Mouse (Mus musculus) ES-E14 (cell line): ENCODE results near the gene Mgll. TPM values are rescaled to one million over a fixed set of nuclear protein-coding genes. Genes with fewer than 3 reads are reported as not detected.

Experiments
- DNase-seq: peaks from one replicate; pipeline ENCODE4 v3.0.0-alpha.2; 2013; ENCODE audit warnings: low read depth, low spot score
- H3K27ac ChIP-seq: 2 replicates; pipeline ENCODE4 v1.5.1; 2012; ENCODE audit warnings: low read depth, mild to moderate bottlenecking, low read length, moderate library complexity, mixed read lengths; ENCODE audit not compliant: poor library complexity, insufficient read depth, severe bottlenecking
- H3K36me3 ChIP-seq: 2 replicates; pipeline ENCODE4 v1.6.1; 2012; ENCODE audit warnings: mild to moderate bottlenecking, low read length, moderate library complexity, mixed read lengths; ENCODE audit not compliant: control insufficient read depth, poor library complexity, insufficient read depth, severe bottlenecking
- H3K4me1 ChIP-seq, 2 experiments: fragments of 150-350 bp in 1 of 2; sonication (generic) in 1 of 2; 2 replicates each; pipeline ENCODE4 v1.6.1; 2012; ENCODE audit warnings: low read length in 2 of 2, mild to moderate bottlenecking in 1 of 2, mixed read lengths in 1 of 2; ENCODE audit not compliant: control insufficient read depth in 2 of 2, insufficient read depth in 2 of 2, poor library complexity in 1 of 2
- H3K4me3 ChIP-seq, 2 experiments: fragments of 150-350 bp in 1 of 2; sonication (generic) in 1 of 2; 2 replicates each; pipeline ENCODE4 v1.5.1; 2012; ENCODE audit warnings: low read length in 2 of 2, low read depth in 1 of 2, mild to moderate bottlenecking in 1 of 2, mixed read lengths in 1 of 2; ENCODE audit not compliant: insufficient read depth in 1 of 2, poor library complexity in 1 of 2, severe bottlenecking in 1 of 2
- H3K9ac ChIP-seq: 2 replicates; pipeline ENCODE4 v1.6.1; 2012; ENCODE audit warnings: low read depth, mild to moderate bottlenecking, low read length, mixed read lengths; ENCODE audit not compliant: poor library complexity, insufficient read depth, severe bottlenecking
- H3K9me3 ChIP-seq: fragments of 150-350 bp; sonication (generic); 2 replicates; pipeline ENCODE4 v1.6.1; 2012; ENCODE audit warnings: low read depth, mild to moderate bottlenecking, low read length; ENCODE audit not compliant: control insufficient read depth, insufficient read depth
- CHD2 ChIP-seq: IDR thresholded peaks from 2 replicates; pipeline ENCODE4 v1.6.1; 2014; ENCODE audit warnings: mild to moderate bottlenecking, low read depth, low read length, inconsistent platforms
- HCFC1 ChIP-seq: IDR thresholded peaks from 2 replicates; pipeline ENCODE4 v1.6.1; 2012; ENCODE audit warnings: low read length, inconsistent platforms, borderline replicate concordance; ENCODE audit not compliant: insufficient read depth
- MAFK ChIP-seq: IDR thresholded peaks from 2 replicates; pipeline ENCODE4 v1.6.1; 2014; ENCODE audit warnings: mild to moderate bottlenecking, low read depth, low read length, inconsistent platforms; ENCODE audit not compliant: insufficient read depth
- ZC3H11A ChIP-seq: IDR thresholded peaks from 2 replicates; pipeline ENCODE4 v1.6.1; 2012; ENCODE audit warnings: low read depth, mild to moderate bottlenecking, inconsistent platforms, low read length, borderline replicate concordance
- ZNF384 ChIP-seq: IDR thresholded peaks from 2 replicates; pipeline ENCODE4 v1.6.1; 2012; ENCODE audit warnings: low read depth, low read length, inconsistent platforms
- in situ Hi-C, 2 experiments: fragments of 600-800 bp; cut with MboI; formaldehyde crosslinking; loops; one replicate each; pipeline ENCODE4 v1.15.1; 2025; ENCODE audit warnings: low sequenced_read_pairs in 2 of 2, inconsistent platforms in 1 of 2; ENCODE audit not compliant: unreplicated experiment in 2 of 2
- total RNA-seq: library from RNA; depleted of rRNA; stranded (reverse); fragments of 300-350 nt; gene quantifications from 2 replicates; pipeline ENCODE4 v1.2.3, GENCODE M21; 2012

The Mgll gene
- total RNA-seq, 1 experiment: 8.4 TPM

DNA sequence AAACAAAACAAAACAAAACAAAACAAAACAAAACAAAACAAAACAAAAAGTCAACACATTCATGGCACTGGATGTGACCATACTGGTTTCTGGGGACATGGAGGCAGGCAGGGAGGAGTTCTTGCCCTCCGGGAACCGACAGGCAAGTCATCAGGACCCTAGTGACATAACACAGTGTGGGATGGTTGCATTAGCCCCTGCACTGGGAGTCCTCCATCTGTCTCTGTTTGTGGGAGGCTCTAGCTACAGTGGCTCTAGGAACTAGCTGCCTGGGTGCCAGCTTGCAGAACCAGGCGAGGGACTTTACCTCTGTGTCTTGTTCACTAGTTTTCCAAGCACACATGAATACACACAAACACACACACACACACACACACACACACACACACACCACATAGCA lies 43.2 kb upstream of the Mgll start:
- Histone ChIP-seq H3K9ac (no peak overlapping the region), H3K36me3 (no peaks in the 10 kb centered on the region), H3K27ac (no peak overlapping the region), H3K9me3 (no peaks in the 10 kb centered on the region), H3K4me1 (no peaks in the 10 kb centered on the region), H3K4me3 (no peak overlapping the region)
- no peak for DNase-seq
- TF ChIP-seq HCFC1: no peak
- no peak for TF ChIP-seq ZC3H11A
- TF ChIP-seq MAFK: no peak
- no peak for TF ChIP-seq CHD2
- TF ChIP-seq ZNF384: no peak
- in situ Hi-C loops: no loop called here

- TF ChIP-seq MAFK (no peak), ZC3H11A (no peak), HCFC1 (no peak), ZNF384 (no peak), CHD2 (no peak)
- Histone ChIP-seq H3K4me1 (no peaks in the 10 kb centered on the region), H3K4me3 (no peak overlapping the region), H3K36me3 (no peaks in the 10 kb centered on the region), H3K9me3 (no peaks in the 10 kb centered on the region), H3K9ac (no peak overlapping the region), H3K27ac (no peak overlapping the region)
- DNase-seq: no peak
- in situ Hi-C loops: no loop called here
These were observed 40.7 kb upstream of the Mgll start for GRCm38 (mm10) chr6:88683380-88684053.

DNA sequence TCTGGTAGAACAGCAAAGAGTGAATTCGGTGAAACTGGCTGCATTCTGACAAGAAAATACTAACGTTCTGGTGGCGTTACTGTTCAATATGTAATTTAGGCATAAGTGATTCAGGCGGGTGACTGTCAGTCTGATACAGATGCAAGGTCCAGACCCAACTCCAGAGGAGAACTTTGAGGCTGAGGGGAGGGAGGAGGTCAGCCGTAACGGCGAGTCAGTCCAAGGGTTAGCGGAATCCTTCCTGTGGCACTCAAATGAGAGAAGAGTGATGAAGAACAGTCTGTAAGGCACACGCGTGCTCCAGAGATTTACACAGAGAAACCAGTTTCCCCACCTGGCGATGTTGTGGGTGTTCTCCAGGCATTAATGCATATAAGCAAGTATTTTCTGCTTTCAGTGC lies 36.0 kb upstream of the Mgll start:
- no peaks in the 10 kb centered on the region for H3K4me1 ChIP-seq
- H3K36me3 ChIP-seq: no peaks in the 10 kb centered on the region
- no peak overlapping the region for H3K9ac ChIP-seq
- H3K4me3 ChIP-seq: no peak overlapping the region
- in situ Hi-C loops: no loop called here
- TF ChIP-seq MAFK (no peak), ZC3H11A (no peak), HCFC1 (no peak), ZNF384 (no peak), CHD2 (no peak)
- no peak overlapping the region for H3K27ac ChIP-seq
- DNase-seq: no peak
- no peaks in the 10 kb centered on the region for H3K9me3 ChIP-seq

DNA sequence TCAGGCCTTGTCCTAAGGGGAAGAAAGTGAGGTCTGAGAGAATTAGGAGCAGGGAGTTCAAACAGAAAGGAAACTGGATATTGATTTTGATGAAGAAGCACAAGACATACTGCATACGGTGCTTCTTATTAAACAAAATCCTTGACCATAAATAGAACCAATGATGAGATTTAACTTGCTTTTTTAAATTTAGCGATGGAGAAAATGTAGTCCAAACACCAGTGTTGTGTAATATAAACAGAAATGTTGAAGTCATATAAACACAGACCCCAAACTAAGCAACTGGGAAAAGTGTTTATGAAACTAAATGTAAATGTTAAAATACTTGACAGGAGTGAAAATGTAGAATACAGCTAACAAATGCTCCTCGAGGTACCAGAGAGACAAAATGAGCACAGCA lies 35.5 kb upstream of the Mgll start:
- no peaks in the 10 kb centered on the region for H3K36me3 ChIP-seq
- H3K27ac ChIP-seq: no peak overlapping the region
- no peak overlapping the region for H3K9ac ChIP-seq
- TF ChIP-seq ZC3H11A (no peak), HCFC1 (no peak), CHD2 (no peak)
- H3K4me1 ChIP-seq: no peaks in the 10 kb centered on the region
- DNase-seq: no peak
- in situ Hi-C loops: no loop called here
- H3K4me3 ChIP-seq: no peak overlapping the region
- no peaks in the 10 kb centered on the region for H3K9me3 ChIP-seq

GRCm38 (mm10) chr6:88690211-88690610 lies 34.0 kb upstream of the Mgll start:
- in situ Hi-C loops: no loop called here
- no peak for DNase-seq

More at GRCm38 (mm10) chr6:88690211-88690610, 34.0 kb upstream of the Mgll start:
- no peak for TF ChIP-seq MAFK
- no peak for TF ChIP-seq ZC3H11A
- TF ChIP-seq HCFC1: no peak
- no peak for TF ChIP-seq CHD2
- no peak for TF ChIP-seq ZNF384
- no peak overlapping the region for H3K27ac ChIP-seq
- H3K4me1 ChIP-seq: no peaks in the 10 kb centered on the region
- no peaks in the 10 kb centered on the region for H3K36me3 ChIP-seq
- no peak overlapping the region for H3K4me3 ChIP-seq
- H3K9ac ChIP-seq: no peak overlapping the region
- H3K9me3 ChIP-seq: no peaks in the 10 kb centered on the region
